Mouse (Mus musculus) left cerebral cortex, adult 11 months (tissue): ENCODE measurements around the gene Gm29564.
"Not testable (repeated sequence)": the region's sequence is repeated elsewhere in the genome, so short reads cannot be mapped to it uniquely, and the experiment has no call there.

ENCODE experiments used
- DNase-seq: peaks from one replicate; pipeline ENCODE4 v3.0.0; 2022; ENCODE audit warnings: low spot score

Gene Gm29564

DNA sequence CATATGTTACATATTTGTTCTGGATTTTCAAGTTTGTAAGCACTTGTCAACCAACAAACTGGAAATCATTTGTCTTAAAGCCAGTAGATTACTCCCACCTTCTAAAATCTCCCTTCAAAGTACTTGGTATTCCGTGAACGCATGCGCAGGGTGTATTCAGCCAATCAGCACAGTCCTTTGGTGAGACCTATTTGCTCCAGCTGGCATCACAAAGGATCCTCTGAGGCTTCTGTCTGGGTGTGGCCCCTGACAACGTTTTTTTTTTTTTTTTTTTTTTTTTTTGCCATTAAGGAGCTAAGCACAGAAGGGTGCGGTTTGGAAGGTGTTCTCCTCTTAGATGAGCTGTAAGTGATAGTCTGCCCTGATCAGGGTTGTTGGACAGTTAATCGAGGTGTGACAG, at the start of gene Gm29564:
Gm29564 (plus strand) TSS at position 301 of the 400 bp plus-strand sequence.
- DNase-seq: not testable (repeated sequence)
